Mouse (Mus musculus): ENCODE measurements at regions not wholly inside any gene's neighbourhood (a gene's known extent, or its start where the extent isn't known, plus 50 kb on each side); places are given as distances from the start of the nearest gene placed in this dataset.

- no peak for TF ChIP-seq CTCF (IDR thresholded peaks at IDR 0.05; ENCODE audit: low read depth, low read length)
- TF ChIP-seq EP300 (IDR thresholded peaks at IDR 0.05; ENCODE audit: insufficient read depth, low read depth, low read length), result no peak
- TF ChIP-seq POLR2A (IDR thresholded peaks at IDR 0.05; ENCODE audit: insufficient read depth, low read length), result no peak
- no peak overlapping the region for H3K27ac ChIP-seq (ENCODE audit: insufficient read depth, low read length)
- no peaks in the 10 kb centered on the region for H3K36me3 ChIP-seq (ENCODE audit: control insufficient read depth, insufficient read depth, low read length, poor library complexity, severe bottlenecking)
Observed at GRCm38 (mm10) chr8:87071224-87071623, 186.2 kb upstream of the N4bp1 start.

DNA sequence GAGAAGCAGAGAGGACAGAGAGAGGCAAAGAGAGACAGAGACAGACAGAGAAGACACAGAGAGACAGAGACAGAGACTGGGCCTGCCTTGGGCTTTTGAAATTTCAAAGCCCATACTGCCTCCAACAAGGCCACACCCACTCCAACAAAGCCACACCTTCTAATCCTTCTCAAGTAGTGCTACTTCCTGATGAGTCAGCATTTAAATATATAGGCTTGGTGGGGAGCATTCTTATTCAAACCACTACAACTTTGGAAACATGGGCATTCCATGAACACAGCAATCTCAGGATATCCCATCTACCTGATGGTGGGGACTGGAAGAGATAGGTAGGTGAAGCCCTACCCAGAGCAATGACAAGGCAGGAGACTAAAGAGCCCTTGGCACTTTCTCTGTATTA lies 182.0 kb upstream of the N4bp1 start:
- H3K36me3 ChIP-seq (ENCODE audit: control insufficient read depth, insufficient read depth, low read length, poor library complexity, severe bottlenecking), result no peaks in the 10 kb centered on the region
- H3K4me3 ChIP-seq (ENCODE audit: low read depth, low read length), result no peak overlapping the region
- no peaks in the 10 kb centered on the region for H3K4me1 ChIP-seq (ENCODE audit: control insufficient read depth, insufficient read depth, low read length)
- no peak overlapping the region for H3K27ac ChIP-seq (ENCODE audit: insufficient read depth, low read length)
- no peaks in the 10 kb centered on the region for H3K27me3 ChIP-seq (ENCODE audit: control insufficient read depth, insufficient read depth, low read length, poor library complexity, severe bottlenecking)
- TF ChIP-seq POLR2A (IDR thresholded peaks at IDR 0.05; ENCODE audit: insufficient read depth, low read length), result no peak
- no peak for TF ChIP-seq EP300 (IDR thresholded peaks at IDR 0.05; ENCODE audit: insufficient read depth, low read depth, low read length)
- no peak for TF ChIP-seq CTCF (IDR thresholded peaks at IDR 0.05; ENCODE audit: low read depth, low read length)
- no peak overlapping the region for H3K9ac ChIP-seq (ENCODE audit: low read depth, poor library complexity, severe bottlenecking)
- H3K9me3 ChIP-seq (replicated peaks; ENCODE audit: control insufficient read depth, insufficient read depth, low read length, poor library complexity, severe bottlenecking), result 0 out of 2 replicates have a peak, but pooled peaks cover 2% of the 10 kb centered on the region

More at GRCm38 (mm10) chr8:87071224-87071623, 186.2 kb upstream of the N4bp1 start:
- H3K4me3 ChIP-seq (ENCODE audit: low read depth, low read length), result no peak overlapping the region
- H3K27me3 ChIP-seq (ENCODE audit: control insufficient read depth, insufficient read depth, low read length, poor library complexity, severe bottlenecking), result no peaks in the 10 kb centered on the region
- H3K9me3 ChIP-seq (replicated peaks; ENCODE audit: control insufficient read depth, insufficient read depth, low read length, poor library complexity, severe bottlenecking), result 0 out of 2 replicates have a peak, but pooled peaks cover 2% of the 10 kb centered on the region
- no peaks in the 10 kb centered on the region for H3K4me1 ChIP-seq (ENCODE audit: control insufficient read depth, insufficient read depth, low read length)
- no peak overlapping the region for H3K9ac ChIP-seq (ENCODE audit: low read depth, poor library complexity, severe bottlenecking)

DNA sequence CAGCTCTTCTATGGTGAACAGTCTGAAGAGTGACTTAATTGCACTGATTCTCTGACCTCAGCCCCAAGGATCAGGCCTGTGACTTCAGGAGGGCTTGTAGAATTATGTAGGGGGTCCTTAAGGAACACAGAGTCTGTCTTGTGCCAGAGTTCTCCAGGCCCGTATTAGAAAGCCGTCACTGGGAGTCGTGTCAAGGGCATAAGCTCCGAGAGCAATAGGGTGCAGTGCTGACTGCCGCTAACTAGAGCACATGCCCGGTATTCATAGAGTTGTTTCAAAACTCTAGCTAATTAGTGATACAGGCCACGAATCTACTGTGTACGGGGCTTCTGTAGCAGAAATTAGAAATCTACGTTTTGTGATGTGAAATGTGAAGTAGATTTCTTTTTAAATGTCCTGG lies 179.7 kb upstream of the N4bp1 start:
- H3K36me3 ChIP-seq (ENCODE audit: control insufficient read depth, insufficient read depth, low read length, poor library complexity, severe bottlenecking), result no peaks in the 10 kb centered on the region
- H3K27me3 ChIP-seq (ENCODE audit: control insufficient read depth, insufficient read depth, low read length, poor library complexity, severe bottlenecking), result no peaks in the 10 kb centered on the region
- no peak overlapping the region for H3K27ac ChIP-seq (ENCODE audit: insufficient read depth, low read length)
- peaks cover 12% of the 10 kb centered on the region; the same call in 1 of the 2 replicates for H3K9me3 ChIP-seq (replicated peaks; ENCODE audit: control insufficient read depth, insufficient read depth, low read length, poor library complexity, severe bottlenecking)
- TF ChIP-seq POLR2A (IDR thresholded peaks at IDR 0.05; ENCODE audit: insufficient read depth, low read length), result no peak
- no peak for TF ChIP-seq EP300 (IDR thresholded peaks at IDR 0.05; ENCODE audit: insufficient read depth, low read depth, low read length)
- no peak for TF ChIP-seq CTCF (IDR thresholded peaks at IDR 0.05; ENCODE audit: low read depth, low read length)
- H3K4me1 ChIP-seq (ENCODE audit: control insufficient read depth, insufficient read depth, low read length), result no peaks in the 10 kb centered on the region
- H3K4me3 ChIP-seq (ENCODE audit: low read depth, low read length), result no peak overlapping the region
- H3K9ac ChIP-seq (ENCODE audit: low read depth, poor library complexity, severe bottlenecking), result no peak overlapping the region

- no peak overlapping the region for H3K27ac ChIP-seq (ENCODE audit: insufficient read depth, low read length)
- no peaks in the 10 kb centered on the region for H3K27me3 ChIP-seq (ENCODE audit: control insufficient read depth, insufficient read depth, low read length, poor library complexity, severe bottlenecking)
- peaks cover 12% of the 10 kb centered on the region; the same call in 1 of the 2 replicates for H3K9me3 ChIP-seq (replicated peaks; ENCODE audit: control insufficient read depth, insufficient read depth, low read length, poor library complexity, severe bottlenecking)
- H3K4me3 ChIP-seq (ENCODE audit: low read depth, low read length), result no peak overlapping the region
- no peak for TF ChIP-seq CTCF (IDR thresholded peaks at IDR 0.05; ENCODE audit: low read depth, low read length)
- no peak for TF ChIP-seq EP300 (IDR thresholded peaks at IDR 0.05; ENCODE audit: insufficient read depth, low read depth, low read length)
- TF ChIP-seq POLR2A (IDR thresholded peaks at IDR 0.05; ENCODE audit: insufficient read depth, low read length), result no peak
- no peaks in the 10 kb centered on the region for H3K36me3 ChIP-seq (ENCODE audit: control insufficient read depth, insufficient read depth, low read length, poor library complexity, severe bottlenecking)
- no peaks in the 10 kb centered on the region for H3K4me1 ChIP-seq (ENCODE audit: control insufficient read depth, insufficient read depth, low read length)
- H3K9ac ChIP-seq (ENCODE audit: low read depth, poor library complexity, severe bottlenecking), result no peak overlapping the region
Observed at GRCm38 (mm10) chr8:87064250-87064747, 179.2 kb upstream of the N4bp1 start.

DNA sequence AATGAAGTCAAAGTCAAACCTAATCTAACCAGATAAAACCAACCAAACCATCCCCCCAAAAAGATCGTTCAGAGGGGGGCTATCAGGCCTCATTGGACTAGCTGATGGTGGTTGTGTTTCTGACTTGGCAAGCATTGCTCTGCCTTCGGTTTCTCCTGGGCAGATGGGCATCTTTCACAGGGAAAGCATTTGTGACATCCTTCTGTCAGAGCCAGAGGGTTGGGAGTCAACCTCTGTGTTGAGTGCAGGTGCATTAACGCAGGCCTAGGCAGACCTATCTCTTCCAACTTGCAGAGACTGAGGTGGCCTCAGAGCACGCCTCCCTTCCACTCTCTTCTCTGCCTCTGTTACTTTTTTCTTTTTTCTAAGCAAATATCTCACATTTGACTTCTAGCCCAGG lies 178.5 kb upstream of the N4bp1 start:
- no peaks in the 10 kb centered on the region for H3K27me3 ChIP-seq (ENCODE audit: control insufficient read depth, insufficient read depth, low read length, poor library complexity, severe bottlenecking)
- H3K4me3 ChIP-seq (ENCODE audit: low read depth, low read length), result no peak overlapping the region
- H3K27ac ChIP-seq (ENCODE audit: insufficient read depth, low read length), result no peak overlapping the region
- no peak for TF ChIP-seq CTCF (IDR thresholded peaks at IDR 0.05; ENCODE audit: low read depth, low read length)
- TF ChIP-seq POLR2A (IDR thresholded peaks at IDR 0.05; ENCODE audit: insufficient read depth, low read length), result no peak
- TF ChIP-seq EP300 (IDR thresholded peaks at IDR 0.05; ENCODE audit: insufficient read depth, low read depth, low read length), result no peak
- H3K4me1 ChIP-seq (ENCODE audit: control insufficient read depth, insufficient read depth, low read length), result no peaks in the 10 kb centered on the region
- no peaks in the 10 kb centered on the region for H3K36me3 ChIP-seq (ENCODE audit: control insufficient read depth, insufficient read depth, low read length, poor library complexity, severe bottlenecking)
- peaks cover 12% of the 10 kb centered on the region; the same call in 1 of the 2 replicates for H3K9me3 ChIP-seq (replicated peaks; ENCODE audit: control insufficient read depth, insufficient read depth, low read length, poor library complexity, severe bottlenecking)
- no peak overlapping the region for H3K9ac ChIP-seq (ENCODE audit: low read depth, poor library complexity, severe bottlenecking)

GRCm38 (mm10) chr8:87049746-87050145 lies 164.7 kb upstream of the N4bp1 start:
- Histone ChIP-seq H3K9ac (ENCODE audit: low read depth, poor library complexity, severe bottlenecking) (no peak overlapping the region), H3K4me3 (ENCODE audit: low read depth, low read length) (no peak overlapping the region), H3K4me1 (ENCODE audit: control insufficient read depth, insufficient read depth, low read length) (no peaks in the 10 kb centered on the region), H3K27ac (ENCODE audit: insufficient read depth, low read length) (no peak overlapping the region), H3K27me3 (ENCODE audit: control insufficient read depth, insufficient read depth, low read length, poor library complexity, severe bottlenecking) (no peaks in the 10 kb centered on the region), H3K36me3 (ENCODE audit: control insufficient read depth, insufficient read depth, low read length, poor library complexity, severe bottlenecking) (no peaks in the 10 kb centered on the region), H3K9me3 (replicated peaks; ENCODE audit: control insufficient read depth, insufficient read depth, low read length, poor library complexity, severe bottlenecking) (no peaks in the 10 kb centered on the region)
- no peak for TF ChIP-seq EP300 (IDR thresholded peaks at IDR 0.05; ENCODE audit: insufficient read depth, low read depth, low read length)
- no peak for TF ChIP-seq POLR2A (IDR thresholded peaks at IDR 0.05; ENCODE audit: insufficient read depth, low read length)
- no peak for TF ChIP-seq CTCF (IDR thresholded peaks at IDR 0.05; ENCODE audit: low read depth, low read length)
